Mouse (Mus musculus) intestine, embryonic 16.5 days (tissue): Measurements from ENCODE around the gene Sik1. TPM values are rescaled to one million over a fixed set of nuclear protein-coding genes. Genes with fewer than 3 reads are reported as not detected.

Experiments used
- ATAC-seq: fragments of 200-750 bp; cut with Nextera tagmentation; 2 replicates; pipeline ENCODE4 v1.8.0; 2017; ENCODE audit warnings: moderate TSS enrichment, moderate library complexity
- H3K27ac ChIP-seq: fragments of 300-500 bp; sonication (generic); 2 replicates; pipeline ENCODE4 v1.5.1; 2014; ENCODE audit warnings: mild to moderate bottlenecking, low read length
- H3K27me3 ChIP-seq: fragments of 300-500 bp; sonication (generic); replicated peaks from 2 replicates; pipeline ENCODE4 v1.6.1; 2014; ENCODE audit warnings: low read length, control low read depth, mixed read lengths; ENCODE audit not compliant: control insufficient read depth, insufficient read depth
- H3K36me3 ChIP-seq: fragments of 300-500 bp; sonication (generic); 2 replicates; pipeline ENCODE4 v1.6.1; 2014; ENCODE audit warnings: low read length, control low read depth; ENCODE audit not compliant: control insufficient read depth, insufficient read depth
- H3K4me1 ChIP-seq: fragments of 300-500 bp; sonication (generic); 2 replicates; pipeline ENCODE4 v1.6.1; 2014; ENCODE audit warnings: low read length, control low read depth, mixed read lengths; ENCODE audit not compliant: control insufficient read depth, insufficient read depth
- H3K4me2 ChIP-seq: fragments of 300-500 bp; sonication (generic); 2 replicates; pipeline ENCODE4 v1.6.1; 2014; ENCODE audit warnings: low read depth, low read length, control low read depth
- H3K4me3 ChIP-seq: fragments of 300-500 bp; sonication (generic); 2 replicates; pipeline ENCODE4 v1.5.1; 2014; ENCODE audit warnings: mild to moderate bottlenecking, low read length
- H3K9ac ChIP-seq: fragments of 300-500 bp; sonication (generic); 2 replicates; pipeline ENCODE4 v1.6.1; 2014; ENCODE audit warnings: low read depth, low read length
- H3K9me3 ChIP-seq: fragments of 300-500 bp; sonication (generic); 2 replicates; pipeline ENCODE4 v1.6.1; 2016; ENCODE audit warnings: low read length, control low read depth; ENCODE audit not compliant: control insufficient read depth
- WGBS: fragments of 180-500 bp; shearing (Covaris S2); extraction: QIAGEN DNeasy Blood & Tissue Kit; methylation state at CpG from one replicate; pipeline ENCODE4 v1.1.7; 2014; 5-methylcytosine and 5-hydroxymethylcytosine counted together
- polyA plus RNA-seq: library from polyadenylated mRNA; unstranded; fragments of >200 nt; fragmentation: Nextera tagmentation; extraction: Ambion mirVana; gene quantifications from 2 replicates; pipeline ENCODE4 v1.2.1, GENCODE M21; 2015

Gene Sik1
- polyA plus RNA-seq: 5.7 and 5.8 TPM in 2 replicates

- WGBS: under 1% methylated on average over 71 of the region's 92 CpGs
- Histone ChIP-seq H3K36me3 (peaks cover 3% of the 10 kb centered on the region), H3K4me1 (peaks cover 33% of the 10 kb centered on the region), H3K9me3 (no peaks in the 10 kb centered on the region), H3K9ac (peak within 1 kb of the TSS; percentile 90), H3K4me2 (peak within 1 kb of the TSS; percentile 84), H3K27ac (peak within 1 kb of the TSS; percentile 94), H3K27me3 (no peaks in the 10 kb centered on the region), H3K4me3 (peak within 1 kb of the TSS; percentile 92)
- peak; percentile 92 for ATAC-seq
Observed at GRCm38 (mm10) chr17:31855597-31856518, at the start of gene Sik1. Gene Sik1, minus strand, starts transcription at chr17:31855804.

- H3K27ac ChIP-seq: 0 out of 2 replicates have a peak overlapping the region, but pooled peaks have one; percentile 3
- H3K36me3 ChIP-seq: no peaks in the 10 kb centered on the region
- H3K9ac ChIP-seq: no peak overlapping the region
- no peaks in the 10 kb centered on the region for H3K9me3 ChIP-seq
- no peaks in the 10 kb centered on the region for H3K27me3 ChIP-seq
- H3K4me1 ChIP-seq: peaks cover 4% of the 10 kb centered on the region
- no peak overlapping the region for H3K4me2 ChIP-seq
- ATAC-seq: no peak
- 87% methylated on average over 9 of the region's 9 CpGs for WGBS
- no peak overlapping the region for H3K4me3 ChIP-seq
Observed at GRCm38 (mm10) chr17:31905201-31905790, 49.7 kb upstream of the Sik1 start.

- H3K9ac ChIP-seq: no peak overlapping the region
Observed at GRCm38 (mm10) chr17:31904036-31904435, 48.4 kb upstream of the Sik1 start.

GRCm38 (mm10) chr17:31902630-31903198 lies 47.1 kb upstream of the Sik1 start:
- 73% methylated on average over 3 of the region's 3 CpGs for WGBS
- no peaks in the 10 kb centered on the region for H3K36me3 ChIP-seq
- H3K4me2 ChIP-seq: no peak overlapping the region
- no peaks in the 10 kb centered on the region for H3K9me3 ChIP-seq
- no peak for ATAC-seq
- no peak overlapping the region for H3K27ac ChIP-seq
- H3K4me1 ChIP-seq: peaks cover 4% of the 10 kb centered on the region
- no peak overlapping the region for H3K9ac ChIP-seq
- H3K4me3 ChIP-seq: no peak overlapping the region
- no peaks in the 10 kb centered on the region for H3K27me3 ChIP-seq

More at GRCm38 (mm10) chr17:31904036-31904435, 48.4 kb upstream of the Sik1 start:
- H3K4me2 ChIP-seq: no peak overlapping the region
- ATAC-seq: no peak
- H3K27ac ChIP-seq: no peak overlapping the region
- peaks cover 4% of the 10 kb centered on the region for H3K4me1 ChIP-seq
- WGBS: 90% methylated on average over 7 of the region's 7 CpGs
- no peaks in the 10 kb centered on the region for H3K9me3 ChIP-seq
- H3K36me3 ChIP-seq: no peaks in the 10 kb centered on the region
- no peak overlapping the region for H3K4me3 ChIP-seq
- no peaks in the 10 kb centered on the region for H3K27me3 ChIP-seq

GRCm38 (mm10) chr17:31901461-31902204 lies 46.0 kb upstream of the Sik1 start:
- peak; percentile 44; the same call in 1 of the 2 replicates for ATAC-seq
- Histone ChIP-seq H3K4me3 (no peak overlapping the region), H3K4me2 (no peak overlapping the region), H3K27me3 (no peaks in the 10 kb centered on the region), H3K9me3 (no peaks in the 10 kb centered on the region), H3K27ac (no peak overlapping the region), H3K4me1 (peaks cover 10% of the 10 kb centered on the region), H3K9ac (no peak overlapping the region), H3K36me3 (no peaks in the 10 kb centered on the region)
- WGBS: 43% methylated on average over 11 of the region's 11 CpGs

- Histone ChIP-seq H3K27ac (no peak overlapping the region), H3K36me3 (no peaks in the 10 kb centered on the region), H3K4me1 (peaks cover 10% of the 10 kb centered on the region), H3K9ac (no peak overlapping the region), H3K9me3 (no peaks in the 10 kb centered on the region), H3K4me3 (no peak overlapping the region), H3K4me2 (no peak overlapping the region), H3K27me3 (no peaks in the 10 kb centered on the region)
- 68% methylated on average over 5 of the region's 5 CpGs for whole genome bisulfite sequencing
- ATAC-seq: no peak
Observed at GRCm38 (mm10) chr17:31898941-31899340, 43.3 kb upstream of the Sik1 start.

GRCm38 (mm10) chr17:31897186-31897793 lies 41.7 kb upstream of the Sik1 start:
- 81% methylated on average over 4 of the region's 4 CpGs for WGBS
- no peak overlapping the region for H3K4me2 ChIP-seq
- ATAC-seq: no peak

GRCm38 (mm10) chr17:31896751-31897150 lies 41.1 kb upstream of the Sik1 start:
- no peak for ATAC-seq
- H3K9ac ChIP-seq: no peak overlapping the region
- H3K36me3 ChIP-seq: no peaks in the 10 kb centered on the region
- no peak overlapping the region for H3K4me3 ChIP-seq
- no peaks in the 10 kb centered on the region for H3K9me3 ChIP-seq
- H3K27me3 ChIP-seq: no peaks in the 10 kb centered on the region
- no peak overlapping the region for H3K27ac ChIP-seq
- H3K4me1 ChIP-seq: peaks cover 20% of the 10 kb centered on the region
- 45% methylated on average over 3 of the region's 3 CpGs for WGBS
- H3K4me2 ChIP-seq: no peak overlapping the region

More at GRCm38 (mm10) chr17:31897186-31897793, 41.7 kb upstream of the Sik1 start:
- no peak overlapping the region for H3K9ac ChIP-seq
- H3K9me3 ChIP-seq: no peaks in the 10 kb centered on the region
- no peak overlapping the region for H3K4me3 ChIP-seq
- H3K36me3 ChIP-seq: no peaks in the 10 kb centered on the region
- no peaks in the 10 kb centered on the region for H3K27me3 ChIP-seq
- no peak overlapping the region for H3K27ac ChIP-seq
- peaks cover 18% of the 10 kb centered on the region for H3K4me1 ChIP-seq
